Comparison of ENCODE assay signal across 8 mouse cellular contexts in genomic region chr7:98838729-98839141, GRCm38 (mm10). TPM values are rescaled to one million over a fixed set of nuclear protein-coding genes. Genes with fewer than 3 reads are reported as not detected.
DNase-seq lines count a peak whose midpoint lies in the region; ATAC-seq lines count a peak whose summit lies in the region.

No protein-coding gene starts in this region.

- DNase-seq in layer of hippocampus, postnatal 10 days (ENCODE audit: low spot score in 2 of 2): peak; percentile 34 to 57
- DNase-seq in layer of hippocampus, postnatal 14 days (ENCODE audit: low spot score in 2 of 2): no peak
- peak; percentile 72 for DNase-seq in adrenal gland, adult 2 months
- DNase-seq in retina, postnatal 1 day: peak; percentile 74
- DNase-seq in spleen, postnatal 36 days (ENCODE audit: low spot score in 2 of 2): no peak

- H3K27ac ChIP-seq in forebrain, embryonic 16.5 days (ENCODE audit: low read length): no peak overlapping the region
- no peak overlapping the region for H3K27ac ChIP-seq in intestine, embryonic 15.5 days
- H3K27ac ChIP-seq in lung, embryonic 15.5 days: no peak overlapping the region

- peak overlapping the region; percentile 57 for H3K9ac ChIP-seq in forebrain, embryonic 16.5 days (replicated peaks; ENCODE audit: low read depth, low read length)
- peak overlapping the region; percentile 47 for H3K9ac ChIP-seq in intestine, embryonic 15.5 days
- H3K9ac ChIP-seq in lung, embryonic 15.5 days: peak overlapping the region; percentile 45

- peak overlapping the region; percentile 94 for H3K4me2 ChIP-seq in forebrain, embryonic 16.5 days (ENCODE audit: low read length)
- peak overlapping the region; percentile 98 for H3K4me2 ChIP-seq in intestine, embryonic 15.5 days (replicated peaks)
- H3K4me2 ChIP-seq in lung, embryonic 15.5 days: peak overlapping the region; percentile 99

- peaks cover 44% of the 10 kb centered on the region for H3K4me1 ChIP-seq in forebrain, embryonic 16.5 days (replicated peaks; ENCODE audit: control insufficient read depth, insufficient read depth, low read length)
- peaks cover 63% of the 10 kb centered on the region for H3K4me1 ChIP-seq in intestine, embryonic 15.5 days (replicated peaks)
- H3K4me1 ChIP-seq in lung, embryonic 15.5 days: peaks cover 79% of the 10 kb centered on the region

- peaks cover 67% of the 10 kb centered on the region for H3K27me3 ChIP-seq in forebrain, embryonic 16.5 days (replicated peaks; ENCODE audit: control insufficient read depth, insufficient read depth, low read length)
- peaks cover 49% of the 10 kb centered on the region for H3K27me3 ChIP-seq in intestine, embryonic 15.5 days (replicated peaks)
- H3K27me3 ChIP-seq in lung, embryonic 15.5 days: peaks cover 53% of the 10 kb centered on the region

- H3K36me3 ChIP-seq in forebrain, embryonic 16.5 days (ENCODE audit: control insufficient read depth, insufficient read depth): no peaks in the 10 kb centered on the region
- no peaks in the 10 kb centered on the region for H3K36me3 ChIP-seq in intestine, embryonic 15.5 days
- H3K36me3 ChIP-seq in lung, embryonic 15.5 days: no peaks in the 10 kb centered on the region

- under 1% methylated on average over 48 of the region's 48 CpGs for WGBS in forebrain, embryonic 16.5 days
- under 1% methylated on average over 48 of the region's 48 CpGs for WGBS in intestine, embryonic 15.5 days
- WGBS in lung, embryonic 15.5 days: under 1% methylated on average over 48 of the region's 48 CpGs

- H3K4me3 ChIP-seq in forebrain, embryonic 16.5 days (replicated peaks; ENCODE audit: low read length): peak overlapping the region; percentile 57
- H3K4me3 ChIP-seq in intestine, embryonic 15.5 days (replicated peaks): peak overlapping the region; percentile 50
- H3K4me3 ChIP-seq in lung, embryonic 15.5 days: peak overlapping the region; percentile 64

- peak; percentile 59 for ATAC-seq in forebrain, embryonic 16.5 days
- ATAC-seq in intestine, embryonic 15.5 days: peak; percentile 42
- ATAC-seq in lung, embryonic 15.5 days (ENCODE audit: borderline replicate concordance, extremely low read depth, low FRiP score, low TSS enrichment): peak; percentile 16

- no peaks in the 10 kb centered on the region for H3K9me3 ChIP-seq in forebrain, embryonic 16.5 days (ENCODE audit: control insufficient read depth, low read length)
- H3K9me3 ChIP-seq in intestine, embryonic 15.5 days: no peaks in the 10 kb centered on the region
- H3K9me3 ChIP-seq in lung, embryonic 15.5 days: no peaks in the 10 kb centered on the region

RNA-seq across cellular contexts. Expression of gene Wnt11, which starts 3.8 kb away (rescaled TPM):
- total RNA-seq in layer of hippocampus, postnatal 10 days (2021): 1 to 10 TPM; 3.2 TPM
- 1 to 10 TPM; 2.2 to 2.8 TPM for total RNA-seq in layer of hippocampus, postnatal 14 days (2021)
- 1 to 10 TPM in 1 of 2 experiments, under 1 TPM in 1; 0.69 to 4.9 TPM for total RNA-seq in adrenal gland, adult 2 months (2021)
- polyA plus RNA-seq in adrenal gland, adult 2 months (2012; rRNA removed): 6.3 and 13.2 TPM in 2 replicates
- polyA plus RNA-seq in forebrain, embryonic 16.5 days (2015; fragmentation: Nextera tagmentation; extraction: Ambion mirVana): 0.37 and 0.53 TPM in 2 replicates
- polyA plus RNA-seq in intestine, embryonic 15.5 days (2015; fragmentation: Nextera tagmentation; extraction: Ambion mirVana): 1.7 and 1.8 TPM in 2 replicates
- 18.9 and 19.8 TPM in 2 replicates for polyA plus RNA-seq in lung, embryonic 15.5 days (2015; fragmentation: Nextera tagmentation; extraction: Ambion mirVana)

Comparison
In these comparisons a context has a peak if more than half of its experiments do, and no peak if none do; other contexts are left out.
1. DNase-seq: peak in layer of hippocampus, postnatal 10 days (2 of 2), adrenal gland, adult 2 months (single experiment) and retina, postnatal 1 day (single experiment); none in layer of hippocampus, postnatal 14 days (0 of 2) and spleen, postnatal 36 days (0 of 2).
2. Peak in every context shown above with its lines, with median percentiles within 50 percentile points of each other: ATAC-seq, H3K4me2 ChIP-seq, H3K4me3 ChIP-seq and H3K9ac ChIP-seq.